Mouse (Mus musculus): ENCODE data around the gene Ppcs. TPM values are rescaled to one million over a fixed set of nuclear protein-coding genes. Genes with fewer than 3 reads are reported as not detected.

Ppcs gene
- polyA plus RNA-seq, 1 experiment = 7.7 TPM

GRCm38 (mm10) chr4:119390369-119390768 lies 31.9 kb downstream of the Ppcs start:
- Histone ChIP-seq H3K27me3 (replicated peaks) (peaks cover 33% of the 10 kb centered on the region), H3K4me1 (peaks cover 16% of the 10 kb centered on the region), H3K9me3 (peaks cover 4% of the 10 kb centered on the region; the same call in 1 of the 2 replicates), H3K36me3 (replicated peaks; ENCODE audit: low read length) (no peaks in the 10 kb centered on the region), H3K4me3 (replicated peaks) (no peak overlapping the region)
- no peak for TF ChIP-seq GATA1 (IDR thresholded peaks at IDR 0.05; ENCODE audit: borderline replicate concordance, low read length)
- TF ChIP-seq FLI1 (IDR thresholded peaks at IDR 0.05; ENCODE audit: low read length) = no peak

GRCm38 (mm10) chr4:119389184-119389583 lies 33.0 kb downstream of the Ppcs start:
- Histone ChIP-seq H3K4me3 (replicated peaks) (no peak overlapping the region), H3K4me1 (peaks cover 16% of the 10 kb centered on the region), H3K9me3 (peaks cover 4% of the 10 kb centered on the region; the same call in 1 of the 2 replicates), H3K36me3 (replicated peaks; ENCODE audit: low read length) (no peaks in the 10 kb centered on the region), H3K27me3 (replicated peaks) (peaks cover 25% of the 10 kb centered on the region)
- TF ChIP-seq FLI1 (IDR thresholded peaks at IDR 0.05; ENCODE audit: low read length) = no peak

- H3K36me3 ChIP-seq (replicated peaks; ENCODE audit: low read length) = no peaks in the 10 kb centered on the region
- TF ChIP-seq GATA1 (IDR thresholded peaks at IDR 0.05; ENCODE audit: borderline replicate concordance, low read length) (no peak), FLI1 (IDR thresholded peaks at IDR 0.05; ENCODE audit: low read length) (no peak)
- H3K9me3 ChIP-seq = no peaks in the 10 kb centered on the region
- H3K4me3 ChIP-seq (replicated peaks) = no peak overlapping the region
- peaks cover 37% of the 10 kb centered on the region for H3K27me3 ChIP-seq (replicated peaks)
- H3K4me1 ChIP-seq = peaks cover 12% of the 10 kb centered on the region; the same call in 1 of the 2 replicates
Observed at GRCm38 (mm10) chr4:119381471-119382190, 40.6 kb downstream of the Ppcs start.

GRCm38 (mm10) chr4:119369460-119369859 lies 52.8 kb downstream of the Ppcs start:
- Histone ChIP-seq H3K4me1 (no peaks in the 10 kb centered on the region), H3K4me3 (replicated peaks) (no peak overlapping the region), H3K9me3 (peaks cover 26% of the 10 kb centered on the region), H3K27me3 (replicated peaks) (peaks cover 21% of the 10 kb centered on the region), H3K36me3 (replicated peaks; ENCODE audit: low read length) (no peaks in the 10 kb centered on the region)
- TF ChIP-seq FLI1 (IDR thresholded peaks at IDR 0.05; ENCODE audit: low read length) (no peak), GATA1 (IDR thresholded peaks at IDR 0.05; ENCODE audit: borderline replicate concordance, low read length) (no peak)

Other genes with a start within 250 kb of the Ppcs start
- 9.7 and 15.6 TPM in 2 replicates for gene Zfp691, start 248.2 kb downstream of the Ppcs start, polyA plus RNA-seq (2012; ENCODE audit: insufficient read depth, low replicate concordance)
- 0.10 TPM in 1 of 2 replicates, not detected in the other for gene Ermap, start 232.4 kb downstream of the Ppcs start, polyA plus RNA-seq (2012; ENCODE audit: insufficient read depth, low replicate concordance)
- 3.9 and 54.3 TPM in 2 replicates for gene Svbp, start 227.1 kb downstream of the Ppcs start, polyA plus RNA-seq (2012; ENCODE audit: insufficient read depth, low replicate concordance)
- not detected in 2 replicates for gene Tmem269, start 204.2 kb downstream of the Ppcs start, polyA plus RNA-seq (2012; ENCODE audit: insufficient read depth, low replicate concordance)
- gene AU022252, start 189.7 kb downstream of the Ppcs start, polyA plus RNA-seq (2012; ENCODE audit: insufficient read depth, low replicate concordance) = 14.7 and 17.1 TPM in 2 replicates
- gene P3h1, start 189.5 kb downstream of the Ppcs start, polyA plus RNA-seq (2012; ENCODE audit: insufficient read depth, low replicate concordance) = 39.1 and 45.5 TPM in 2 replicates
- gene Cldn19, start 167.0 kb downstream of the Ppcs start, polyA plus RNA-seq (2012; ENCODE audit: insufficient read depth, low replicate concordance) = not detected in 2 replicates
- gene Ybx1, start 127.8 kb downstream of the Ppcs start, polyA plus RNA-seq (2012; ENCODE audit: insufficient read depth, low replicate concordance) = 965 and 1,779 TPM in 2 replicates
- gene Ppih, start 101.9 kb downstream of the Ppcs start, polyA plus RNA-seq (2012; ENCODE audit: insufficient read depth, low replicate concordance) = 1.7 TPM in 1 of 2 replicates, not detected in the other
- gene Ccdc30, start 6.9 kb downstream of the Ppcs start, polyA plus RNA-seq (2012; ENCODE audit: insufficient read depth, low replicate concordance) = 0.03 TPM in 1 of 2 replicates, not detected in the other
- gene Zmynd12, start 394 bp upstream of the Ppcs start, polyA plus RNA-seq (2012; ENCODE audit: insufficient read depth, low replicate concordance) = not detected in 2 replicates
- not detected in 2 replicates for gene Rimkla, start 70.2 kb upstream of the Ppcs start, polyA plus RNA-seq (2012; ENCODE audit: insufficient read depth, low replicate concordance)
- gene Foxj3, start 114.6 kb upstream of the Ppcs start, polyA plus RNA-seq (2012; ENCODE audit: insufficient read depth, low replicate concordance) = 2.4 and 4.1 TPM in 2 replicates
- gene Frg2f1, start 117.1 kb upstream of the Ppcs start, polyA plus RNA-seq (2012; ENCODE audit: insufficient read depth, low replicate concordance) = 10.6 and 11.1 TPM in 2 replicates
- not detected in 2 replicates for gene Guca2a, start 215.3 kb upstream of the Ppcs start, polyA plus RNA-seq (2012; ENCODE audit: insufficient read depth, low replicate concordance)
- not detected in 2 replicates for gene Guca2b, start 236.5 kb upstream of the Ppcs start, polyA plus RNA-seq (2012; ENCODE audit: insufficient read depth, low replicate concordance)